Mouse (Mus musculus) frontal cortex, adult (tissue): ENCODE data around the gene Taf10.
A peak's percentile ranks its signal among the peaks of the same experiment; 100 is the strongest.

Experiments
- ATAC-seq: cut with Nextera tagmentation; 2 replicates; pipeline ENCODE4 v1.9.2; 2017; ENCODE audit warnings: mild to moderate bottlenecking, moderate library complexity, mixed read lengths; ENCODE audit not compliant: low TSS enrichment

The Taf10 gene

GRCm38 (mm10) chr7:105726144-105726979 is 17.8 kb downstream of the Taf10 start:
- peak; percentile 93 for ATAC-seq

- ATAC-seq = peak; percentile 82
These were observed 22.2 kb downstream of the Taf10 start for GRCm38 (mm10) chr7:105721916-105722315.

GRCm38 (mm10) chr7:105715366-105715765 is 28.8 kb downstream of the Taf10 start:
- no peak for ATAC-seq

GRCm38 (mm10) chr7:105708733-105709132 is 35.4 kb downstream of the Taf10 start:
- no peak for ATAC-seq

- ATAC-seq = peak; percentile 25; the same call in 1 of the 2 replicates
These were observed 40.3 kb downstream of the Taf10 start for GRCm38 (mm10) chr7:105703816-105704215.

GRCm38 (mm10) chr7:105703184-105703583 is 41.0 kb downstream of the Taf10 start:
- ATAC-seq = peak; percentile 91

GRCm38 (mm10) chr7:105690875-105691274 is 53.3 kb downstream of the Taf10 start:
- no peak for ATAC-seq
